Comparison of ENCODE assay signal across 9 mouse cellular contexts in the genomic region with DNA sequence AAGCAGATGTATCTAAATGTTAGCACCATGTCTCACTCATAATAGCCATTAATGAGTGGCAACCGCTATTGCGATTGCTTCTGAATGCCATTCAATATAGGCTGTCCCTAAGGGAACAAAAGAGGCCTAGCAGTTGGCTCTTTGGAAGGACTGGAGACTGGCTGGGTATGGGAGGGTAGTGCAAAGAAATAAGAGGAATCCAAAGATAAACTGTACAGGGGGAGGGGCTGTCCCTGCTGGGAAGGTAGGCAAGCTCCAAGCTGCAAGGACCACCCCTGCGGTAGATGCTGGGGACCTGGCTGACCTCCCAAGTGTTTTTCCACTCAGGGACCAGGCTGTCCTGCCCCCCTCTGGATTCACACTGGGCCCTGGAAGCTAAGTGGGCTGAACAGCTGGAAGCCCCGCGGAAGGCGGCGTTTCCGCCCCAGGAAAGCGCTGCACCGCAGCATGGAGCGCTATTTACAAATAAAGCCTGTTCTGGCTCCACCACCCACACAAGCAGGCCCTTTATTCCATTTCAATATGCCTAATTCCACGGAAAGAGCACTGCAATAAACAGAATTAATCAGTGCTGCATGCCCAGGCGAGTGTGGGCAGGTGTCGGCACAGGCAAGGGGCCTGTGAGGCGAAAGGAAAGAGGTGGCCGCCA. TPM values are rescaled to one million over a fixed set of nuclear protein-coding genes. Genes with fewer than 3 reads are reported as not detected.
DNase-seq lines count a peak whose midpoint lies in the region; ATAC-seq and TF ChIP-seq lines count a peak whose summit lies in the region.
"Had no signal": no experiment of that assay in that cellular context is flagged by ENCODE, and none has a peak within 500 bp of the region (broad histone marks: within the 10 kb centered on the region; RNA-seq: fewer than 3 reads in every experiment).

No protein-coding gene starts in this region.

- no peaks in the 10 kb centered on the region for H3K27me3 ChIP-seq in lung, embryonic 15.5 days
- peaks cover 4% of the 10 kb centered on the region; the same call in 1 of the 2 replicates for H3K27me3 ChIP-seq in embryonic facial prominence, embryonic 13.5 days
- H3K27me3 ChIP-seq in intestine, embryonic 16.5 days (replicated peaks; ENCODE audit: control insufficient read depth, insufficient read depth, low read length): no peaks in the 10 kb centered on the region

- no peaks in the 10 kb centered on the region for H3K36me3 ChIP-seq in lung, embryonic 15.5 days
- H3K36me3 ChIP-seq in embryonic facial prominence, embryonic 13.5 days: no peaks in the 10 kb centered on the region
- H3K36me3 ChIP-seq in intestine, embryonic 16.5 days (ENCODE audit: control insufficient read depth, insufficient read depth, low read length): no peaks in the 10 kb centered on the region

- no peak overlapping the region for H3K4me2 ChIP-seq in lung, embryonic 15.5 days
- peak overlapping the region; percentile 37 for H3K4me2 ChIP-seq in embryonic facial prominence, embryonic 13.5 days
- H3K4me2 ChIP-seq in intestine, embryonic 16.5 days (ENCODE audit: low read depth, low read length): no peak overlapping the region

- 34% methylated on average over 16 of the region's 16 CpGs for WGBS in lung, embryonic 15.5 days
- 19% methylated on average over 16 of the region's 16 CpGs for WGBS in embryonic facial prominence, embryonic 13.5 days
- WGBS in intestine, embryonic 16.5 days: 42% methylated on average over 16 of the region's 16 CpGs
- 19% methylated on average over 16 of the region's 16 CpGs for WGBS in olfactory bulb, adult 2 months

- no peaks in the 10 kb centered on the region for H3K9me3 ChIP-seq in lung, embryonic 15.5 days
- H3K9me3 ChIP-seq in embryonic facial prominence, embryonic 13.5 days: no peaks in the 10 kb centered on the region
- H3K9me3 ChIP-seq in intestine, embryonic 16.5 days (ENCODE audit: control insufficient read depth, low read length): no peaks in the 10 kb centered on the region

- ATAC-seq in lung, embryonic 15.5 days (ENCODE audit: borderline replicate concordance, extremely low read depth, low FRiP score, low TSS enrichment): peak; percentile 29; the same call in 1 of the 2 replicates
- ATAC-seq in embryonic facial prominence, embryonic 13.5 days (ENCODE audit: insufficient number of reproducible peaks, insufficient read depth, low FRiP score, low TSS enrichment, low read depth): no peak
- ATAC-seq in intestine, embryonic 16.5 days: peak; percentile 54

- DNase-seq in lung, adult 18-20 months: no peak
- no peak for DNase-seq in testis, postnatal 14 days (ENCODE audit: low spot score)
- no peak for DNase-seq in heart, postnatal 14 days
- no peak for DNase-seq in cerebellum, adult 11-12 months

- intact Hi-C loops in heart, postnatal 14 days (cut with DNase I): no loop called here

- TF ChIP-seq CTCF in olfactory bulb, adult 2 months (IDR thresholded peaks at IDR 0.05; ENCODE audit: insufficient read depth, low read depth, low read length): no peak

- H3K4me3 ChIP-seq in lung, embryonic 15.5 days: no peak overlapping the region
- no peak overlapping the region for H3K4me3 ChIP-seq in embryonic facial prominence, embryonic 13.5 days
- H3K4me3 ChIP-seq in intestine, embryonic 16.5 days (ENCODE audit: low read length): no peak overlapping the region
- no peak overlapping the region for H3K4me3 ChIP-seq in olfactory bulb, adult 2 months (ENCODE audit: insufficient read depth, low read depth, low read length)
- H3K4me3 ChIP-seq: myocyte had no signal

- peaks cover 9% of the 10 kb centered on the region for H3K4me1 ChIP-seq in lung, embryonic 15.5 days
- peaks cover 35% of the 10 kb centered on the region for H3K4me1 ChIP-seq in embryonic facial prominence, embryonic 13.5 days
- peaks cover 14% of the 10 kb centered on the region; the same call in 1 of the 2 replicates for H3K4me1 ChIP-seq in intestine, embryonic 16.5 days (ENCODE audit: control insufficient read depth, insufficient read depth, low read length)
- H3K4me1 ChIP-seq in olfactory bulb, adult 2 months (ENCODE audit: control insufficient read depth, insufficient read depth, low read length): peaks cover 25% of the 10 kb centered on the region

- H3K27ac ChIP-seq in lung, embryonic 15.5 days: no peak overlapping the region
- peak overlapping the region; percentile 62; the same call in 1 of the 2 replicates for H3K27ac ChIP-seq in embryonic facial prominence, embryonic 13.5 days
- H3K27ac ChIP-seq in intestine, embryonic 16.5 days (ENCODE audit: low read length): peak overlapping the region; percentile 65
- H3K27ac ChIP-seq in olfactory bulb, adult 2 months (ENCODE audit: insufficient read depth, low read depth, low read length): peak overlapping the region; percentile 48

- H3K9ac ChIP-seq in lung, embryonic 15.5 days: no peak overlapping the region; the same call in 1 of the 2 replicates
- H3K9ac ChIP-seq in embryonic facial prominence, embryonic 13.5 days: peak overlapping the region; percentile 32; the same call in 1 of the 2 replicates
- no peak overlapping the region for H3K9ac ChIP-seq in intestine, embryonic 16.5 days (ENCODE audit: low read depth, low read length)

- no peak for TF ChIP-seq POLR2A in olfactory bulb, adult 2 months (IDR thresholded peaks at IDR 0.05; ENCODE audit: insufficient read depth, low read depth, low read length)

RNA-seq across cellular contexts. Expression of a gene that starts 36.5 kb away (rescaled TPM):
- polyA plus RNA-seq in lung, embryonic 15.5 days (2015; fragmentation: Nextera tagmentation; extraction: Ambion mirVana): 2.7 and 2.8 TPM in 2 replicates
- 4.2 and 5.9 TPM in 2 replicates for polyA plus RNA-seq in embryonic facial prominence, embryonic 13.5 days (2015; fragmentation: Nextera tagmentation; extraction: Ambion mirVana)
- 2.9 and 3.0 TPM in 2 replicates for polyA plus RNA-seq in intestine, embryonic 16.5 days (2015; fragmentation: Nextera tagmentation; extraction: Ambion mirVana)
- not detected in 2 replicates for polyA plus RNA-seq in olfactory bulb, adult 2 months (2012; ENCODE audit: insufficient read depth, insufficient read length, low replicate concordance, missing spikeins)
- total RNA-seq in heart, postnatal 14 days (2021): 10 to 100 TPM; 23.9 to 26.2 TPM

RNA-seq across cellular contexts. Expression of a gene that starts 56.1 kb away (rescaled TPM):
- polyA plus RNA-seq in lung, embryonic 15.5 days (2015; fragmentation: Nextera tagmentation; extraction: Ambion mirVana): 9.0 and 10.4 TPM in 2 replicates
- polyA plus RNA-seq in embryonic facial prominence, embryonic 13.5 days (2015; fragmentation: Nextera tagmentation; extraction: Ambion mirVana): 9.7 and 10.0 TPM in 2 replicates
- 5.3 and 5.4 TPM in 2 replicates for polyA plus RNA-seq in intestine, embryonic 16.5 days (2015; fragmentation: Nextera tagmentation; extraction: Ambion mirVana)
- polyA plus RNA-seq in olfactory bulb, adult 2 months (2012; ENCODE audit: insufficient read depth, insufficient read length, low replicate concordance, missing spikeins): not detected in 2 replicates
- 1 to 10 TPM; 4.3 to 6.2 TPM for total RNA-seq in heart, postnatal 14 days (2021)
